Mouse (Mus musculus) liver, postnatal 0 days (tissue): ENCODE data around the gene Vps37c.

Experiments used
- CTCF ChIP-seq: sonication (generic); IDR thresholded peaks from 2 replicates; pipeline ENCODE4 v1.5.1; 2016; ENCODE audit warnings: antibody characterized with exemption, low read depth
- EP300 ChIP-seq: IDR thresholded peaks from 2 replicates; pipeline ENCODE4 v1.6.1; 2016; ENCODE audit warnings: antibody characterized with exemption, low read depth, mild to moderate bottlenecking

DNA sequence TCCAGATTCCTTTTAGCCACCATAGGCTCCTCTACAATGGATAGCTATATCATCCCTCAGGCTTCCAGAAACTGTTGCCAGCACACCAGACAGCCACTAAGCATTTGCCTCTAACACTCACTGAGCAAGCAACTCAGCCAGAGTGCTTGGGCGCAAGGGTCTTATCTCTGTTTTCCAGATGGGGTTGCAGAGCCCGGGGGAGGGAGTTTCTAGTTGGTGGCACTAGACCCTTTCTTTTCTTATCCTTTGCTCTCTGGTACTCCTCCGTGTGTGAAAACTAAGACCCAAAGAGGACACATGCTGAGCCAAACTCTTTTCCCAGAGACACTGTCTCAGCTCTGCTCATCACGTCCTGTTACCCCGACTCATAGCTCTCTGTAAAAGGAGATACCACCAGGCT is 27.2 kb upstream of the Vps37c start:
- TF ChIP-seq CTCF: no peak
- peak; percentile 90 for TF ChIP-seq EP300
